Mouse (Mus musculus): ENCODE data around the gene Gsg1. TPM values are rescaled to one million over a fixed set of nuclear protein-coding genes. Genes with fewer than 3 reads are reported as not detected.

Gene Gsg1
- polyA plus RNA-seq, 1 experiment from 2014 or later, result 0.22 TPM

- Histone ChIP-seq H3K9ac (replicated peaks) (no peak overlapping the region), H3K9me3 (no peaks in the 10 kb centered on the region), H3K4me1 (peaks cover 26% of the 10 kb centered on the region), H3K4me2 (replicated peaks) (no peak overlapping the region), H3K36me3 (no peaks in the 10 kb centered on the region), H3K27ac (replicated peaks) (no peak overlapping the region), H3K4me3 (no peak overlapping the region), H3K27me3 (no peaks in the 10 kb centered on the region)
- 80% methylated on average over 16 of the region's 16 CpGs for WGBS
- no peak for ATAC-seq (replicated peaks)
Measured at GRCm38 (mm10) chr6:135200122-135200957, 53.8 kb downstream of the Gsg1 start.

DNA sequence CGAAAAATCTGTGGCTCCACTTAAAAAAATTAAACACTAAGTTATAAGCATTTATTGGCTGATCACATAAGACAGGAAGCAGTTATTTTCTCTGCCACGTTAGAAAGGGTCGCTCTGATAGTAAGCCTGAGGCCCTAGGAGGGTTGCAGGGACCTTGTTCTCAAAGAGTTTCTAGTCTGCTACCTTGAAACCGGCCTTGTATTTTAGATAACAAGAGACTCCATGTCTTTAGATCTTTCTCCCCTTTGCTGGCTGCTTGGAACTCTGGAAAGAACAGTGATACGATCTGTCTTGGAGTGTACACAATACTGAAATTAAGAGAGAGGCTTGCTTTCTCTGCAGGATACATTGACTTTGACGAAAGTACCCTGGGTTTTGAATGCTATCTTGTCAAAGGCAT is 55.4 kb downstream of the Gsg1 start:
- peak overlapping the region; percentile 89 for H3K9ac ChIP-seq (replicated peaks)
- no peaks in the 10 kb centered on the region for H3K36me3 ChIP-seq
- WGBS, result 28% methylated on average over 6 of the region's 6 CpGs
- peak overlapping the region; percentile 82 for H3K4me3 ChIP-seq
- H3K9me3 ChIP-seq, result no peaks in the 10 kb centered on the region
- H3K4me2 ChIP-seq (replicated peaks), result peak overlapping the region; percentile 92
- no peak overlapping the region for H3K27ac ChIP-seq (replicated peaks)
- no peak for ATAC-seq (replicated peaks)
- peaks cover 23% of the 10 kb centered on the region for H3K4me1 ChIP-seq
- H3K27me3 ChIP-seq, result no peaks in the 10 kb centered on the region

GRCm38 (mm10) chr6:135197921-135198532 is 56.1 kb downstream of the Gsg1 start, which contains the start of the genes Fam234b and Hebp1:
TSS of gene Fam234b (plus strand) at chr6:135197977.
TSS of gene Hebp1 (minus strand) at chr6:135198022.
- WGBS, result under 1% methylated on average over 52 of the region's 52 CpGs

GRCm38 (mm10) chr6:135197446-135197845 is 56.7 kb downstream of the Gsg1 start:
- peak overlapping the region; percentile 92 for H3K4me2 ChIP-seq (replicated peaks)
- peak overlapping the region; percentile 89 for H3K9ac ChIP-seq (replicated peaks)
- H3K9me3 ChIP-seq, result no peaks in the 10 kb centered on the region
- H3K4me1 ChIP-seq, result peaks cover 21% of the 10 kb centered on the region
- H3K36me3 ChIP-seq, result no peaks in the 10 kb centered on the region
- peak overlapping the region; percentile 82 for H3K4me3 ChIP-seq
- H3K27me3 ChIP-seq, result no peaks in the 10 kb centered on the region
- no peak overlapping the region for H3K27ac ChIP-seq (replicated peaks)
- 21% methylated on average over 7 of the region's 7 CpGs for WGBS
- ATAC-seq (replicated peaks), result no peak

More at GRCm38 (mm10) chr6:135197921-135198532, 56.1 kb downstream of the Gsg1 start, which contains the start of the genes Fam234b and Hebp1:
- Histone ChIP-seq H3K4me1 (peaks cover 21% of the 10 kb centered on the region), H3K27me3 (no peaks in the 10 kb centered on the region), H3K9me3 (no peaks in the 10 kb centered on the region), H3K4me3 (peak within 1 kb of the TSS; percentile 82), H3K4me2 (replicated peaks) (peak within 1 kb of the TSS; percentile 92), H3K9ac (replicated peaks) (peak within 1 kb of the TSS; percentile 89), H3K36me3 (no peaks in the 10 kb centered on the region), H3K27ac (replicated peaks) (peak within 1 kb of the TSS; percentile 64)
- peak; percentile 94 for ATAC-seq (replicated peaks)

GRCm38 (mm10) chr6:135196707-135197106 is 57.4 kb downstream of the Gsg1 start:
- Histone ChIP-seq H3K4me1 (peaks cover 21% of the 10 kb centered on the region), H3K9ac (replicated peaks) (no peak overlapping the region), H3K4me3 (no peak overlapping the region), H3K27me3 (no peaks in the 10 kb centered on the region), H3K27ac (replicated peaks) (no peak overlapping the region), H3K36me3 (no peaks in the 10 kb centered on the region), H3K9me3 (no peaks in the 10 kb centered on the region), H3K4me2 (replicated peaks) (no peak overlapping the region)
- 86% methylated on average over 8 of the region's 8 CpGs for WGBS
- ATAC-seq (replicated peaks), result no peak

DNA sequence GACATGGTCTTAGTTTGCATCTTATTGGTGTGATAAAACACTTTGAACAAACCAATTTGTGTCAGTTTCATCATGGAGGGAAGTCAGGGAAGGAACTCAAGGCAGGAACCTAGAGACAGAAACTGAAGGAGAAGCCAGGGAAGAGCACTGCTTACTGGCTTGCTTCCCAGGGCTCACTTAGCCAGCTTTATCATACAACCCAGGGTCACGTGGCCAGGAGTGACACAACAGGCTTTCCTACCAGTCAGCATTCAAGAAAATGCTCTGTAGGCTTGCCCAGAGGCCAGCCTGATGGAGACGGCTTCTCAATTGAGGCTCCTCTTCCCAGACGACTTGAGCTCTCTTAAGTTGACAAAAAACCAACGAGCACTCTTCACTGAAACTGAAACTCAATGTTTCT is 59.2 kb downstream of the Gsg1 start:
- no peaks in the 10 kb centered on the region for H3K27me3 ChIP-seq
- no peak for ATAC-seq (replicated peaks)
- no peaks in the 10 kb centered on the region for H3K36me3 ChIP-seq
- peaks cover 18% of the 10 kb centered on the region for H3K4me1 ChIP-seq
- H3K4me3 ChIP-seq, result no peak overlapping the region
- WGBS, result 81% methylated on average over 4 of the region's 4 CpGs
- no peak overlapping the region for H3K4me2 ChIP-seq (replicated peaks)
- H3K27ac ChIP-seq (replicated peaks), result no peak overlapping the region
- no peaks in the 10 kb centered on the region for H3K9me3 ChIP-seq
- no peak overlapping the region for H3K9ac ChIP-seq (replicated peaks)

- ATAC-seq (replicated peaks), result no peak
- Histone ChIP-seq H3K9ac (replicated peaks) (no peak overlapping the region), H3K4me2 (replicated peaks) (no peak overlapping the region), H3K27me3 (no peaks in the 10 kb centered on the region), H3K36me3 (no peaks in the 10 kb centered on the region), H3K4me1 (peaks cover 7% of the 10 kb centered on the region), H3K4me3 (no peak overlapping the region), H3K9me3 (no peaks in the 10 kb centered on the region), H3K27ac (replicated peaks) (no peak overlapping the region)
- 27% methylated on average over 4 of the region's 4 CpGs for WGBS
Measured at GRCm38 (mm10) chr6:135193733-135194132, 60.4 kb downstream of the Gsg1 start.

- Histone ChIP-seq H3K4me3 (no peak overlapping the region), H3K4me2 (replicated peaks) (no peak overlapping the region), H3K36me3 (no peaks in the 10 kb centered on the region), H3K9me3 (no peaks in the 10 kb centered on the region), H3K27ac (replicated peaks) (no peak overlapping the region), H3K4me1 (peaks cover 4% of the 10 kb centered on the region), H3K27me3 (no peaks in the 10 kb centered on the region), H3K9ac (replicated peaks) (no peak overlapping the region)
- ATAC-seq (replicated peaks), result no peak
- 75% methylated on average over 8 of the region's 8 CpGs for WGBS
Measured at GRCm38 (mm10) chr6:135192993-135193392, 61.2 kb downstream of the Gsg1 start.

DNA sequence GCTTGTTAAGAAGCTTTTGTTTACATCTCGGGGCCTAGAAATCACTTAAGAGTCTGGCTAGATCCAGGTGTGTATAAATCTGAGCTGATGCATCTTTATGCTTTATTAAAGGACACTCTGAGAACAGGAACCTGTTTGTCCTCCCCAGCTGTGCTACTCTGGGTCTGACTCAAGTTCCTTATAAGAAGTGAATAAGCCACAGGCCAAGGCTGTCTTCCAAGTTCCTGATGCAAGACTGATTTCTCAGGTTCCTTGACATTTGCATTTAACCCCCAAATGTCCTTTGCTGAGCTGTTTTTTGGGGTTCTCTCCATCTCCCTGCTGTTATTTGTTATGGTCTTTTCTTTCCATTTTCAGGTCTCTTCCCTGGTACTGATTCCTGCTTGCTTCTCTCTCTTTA is 62.2 kb downstream of the Gsg1 start:
- no peaks in the 10 kb centered on the region for H3K9me3 ChIP-seq
- H3K36me3 ChIP-seq, result no peaks in the 10 kb centered on the region
- no peak overlapping the region for H3K4me3 ChIP-seq
- 91% methylated on average over 1 of the region's 1 CpGs for WGBS
- no peak overlapping the region for H3K27ac ChIP-seq (replicated peaks)
- no peak overlapping the region for H3K9ac ChIP-seq (replicated peaks)
- no peaks in the 10 kb centered on the region for H3K4me1 ChIP-seq
- ATAC-seq (replicated peaks), result no peak
- H3K4me2 ChIP-seq (replicated peaks), result no peak overlapping the region
- no peaks in the 10 kb centered on the region for H3K27me3 ChIP-seq

GRCm38 (mm10) chr6:135190122-135190521 is 64.0 kb downstream of the Gsg1 start:
- H3K4me3 ChIP-seq, result no peak overlapping the region
- no peaks in the 10 kb centered on the region for H3K9me3 ChIP-seq
- no peaks in the 10 kb centered on the region for H3K4me1 ChIP-seq
- H3K9ac ChIP-seq (replicated peaks), result no peak overlapping the region
- H3K4me2 ChIP-seq (replicated peaks), result no peak overlapping the region
- no peaks in the 10 kb centered on the region for H3K36me3 ChIP-seq
- no peak overlapping the region for H3K27ac ChIP-seq (replicated peaks)
- H3K27me3 ChIP-seq, result no peaks in the 10 kb centered on the region
- ATAC-seq (replicated peaks), result no peak
- 60% methylated on average over 6 of the region's 6 CpGs for WGBS

GRCm38 (mm10) chr6:135188629-135189028 is 65.5 kb downstream of the Gsg1 start:
- no peaks in the 10 kb centered on the region for H3K36me3 ChIP-seq
- H3K27me3 ChIP-seq, result no peaks in the 10 kb centered on the region
- no peaks in the 10 kb centered on the region for H3K4me1 ChIP-seq
- no peak overlapping the region for H3K4me2 ChIP-seq (replicated peaks)
- H3K27ac ChIP-seq (replicated peaks), result no peak overlapping the region
- H3K9ac ChIP-seq (replicated peaks), result no peak overlapping the region
- H3K9me3 ChIP-seq, result no peaks in the 10 kb centered on the region
- no peak overlapping the region for H3K4me3 ChIP-seq
- ATAC-seq (replicated peaks), result no peak
- 84% methylated on average over 4 of the region's 4 CpGs for WGBS

Data from forebrain, embryonic 15.5 days (tissue).